In genomic region chr12:7777220-7778055, GRCm38 (mm10) we compare ENCODE assay signal across 8 mouse cellular contexts.
DNase-seq lines count a peak whose midpoint lies in the region; ATAC-seq and TF ChIP-seq lines count a peak whose summit lies in the region.

No protein-coding gene starts in this region.

- TF ChIP-seq CTCF in lung, adult 2 months (IDR thresholded peaks at IDR 0.05; ENCODE audit: insufficient read depth, low read length): peak; percentile 35

- no peak for ATAC-seq in CD4-positive, CD25-positive, alpha-beta regulatory T cell, adult 4 months

- TF ChIP-seq POLR2A in lung, adult 2 months (IDR thresholded peaks at IDR 0.05; ENCODE audit: borderline replicate concordance, extremely low read depth, low read depth, low read length): no peak

- DNase-seq in 416B (ENCODE audit: low read depth) (peak; percentile 78), R1 (ENCODE audit: low read depth, low spot score) (peak; percentile 80)
- DNase-seq in embryo, embryonic 11.5 days (ENCODE audit: low read depth, low spot score): peak; percentile 68
- DNase-seq in heart, postnatal 10 days: peak; percentile 63 to 78
- peak; percentile 34 to 73 for DNase-seq in kidney, postnatal 25 days
- peak; percentile 9 for DNase-seq in lung, adult 2 months
- peak; percentile 89 for DNase-seq in retina, postnatal 1 day

- no peaks in the 10 kb centered on the region for H3K4me1 ChIP-seq in lung, adult 2 months (ENCODE audit: control insufficient read depth, insufficient read depth, low read length)

- H3K4me3 ChIP-seq in lung, adult 2 months (replicated peaks; ENCODE audit: extremely low read depth, low read depth, low read length): no peak overlapping the region

- WGBS in lung, adult 2 months: 51% methylated on average over 10 of the region's 10 CpGs

- intact Hi-C loops in heart, postnatal 10 days (cut with DNase I): loop anchor here (2.0 to 10.0 kb wide), 2 partner anchors 201 to 233 kb away; no protein-coding TSS in a partner anchor

Comparison
In these comparisons a context has a peak if more than half of its experiments do, and no peak if none do; other contexts are left out.
1. DNase-seq: peak in every context shown above with its lines; median percentile 89 in retina, postnatal 1 day; 80 in R1; 78 in 416B; 70 in heart, postnatal 10 days; 68 in embryo, embryonic 11.5 days; 54 in kidney, postnatal 25 days; 9 in lung, adult 2 months.